Mouse (Mus musculus): Measurements from ENCODE around the gene Anln. TPM values are rescaled to one million over a fixed set of nuclear protein-coding genes. Genes with fewer than 3 reads are reported as not detected.

Gene Anln
- total RNA-seq, 4 experiments from 2014 or later: 0.97 to 2.0 (median 1.7) TPM

GRCm38 (mm10) chr9:22402976-22403375 lies 14.0 kb upstream of the Anln start:
- DNase-seq (ENCODE audit: low spot score in 2 of 2): no peak

- DNase-seq (ENCODE audit: low spot score in 2 of 2): no peak
Observed at GRCm38 (mm10) chr9:22402001-22402400, 13.0 kb upstream of the Anln start.

GRCm38 (mm10) chr9:22399021-22399420 lies 10.0 kb upstream of the Anln start:
- DNase-seq (ENCODE audit: low spot score in 2 of 2): no peak

- no peak for DNase-seq (ENCODE audit: low spot score in 2 of 2)
Observed at GRCm38 (mm10) chr9:22394725-22395124, 5.7 kb upstream of the Anln start.

- no peak for DNase-seq (ENCODE audit: low spot score in 2 of 2)
Observed at GRCm38 (mm10) chr9:22390390-22390789, 1.4 kb upstream of the Anln start.

GRCm38 (mm10) chr9:22389736-22390245 lies 803 bp upstream of the Anln start:
- DNase-seq (ENCODE audit: low spot score in 2 of 2): no peak

- no peak for DNase-seq (ENCODE audit: low spot score in 2 of 2)
Observed at GRCm38 (mm10) chr9:22388401-22388980, 497 bp downstream of the Anln start.

GRCm38 (mm10) chr9:22387901-22388300 lies 1.1 kb downstream of the Anln start:
- no peak for DNase-seq (ENCODE audit: low spot score in 2 of 2)

GRCm38 (mm10) chr9:22385890-22386289 lies 3.1 kb downstream of the Anln start:
- DNase-seq (ENCODE audit: low spot score in 2 of 2): no peak

- no peak for DNase-seq (ENCODE audit: low spot score in 2 of 2)
Observed at GRCm38 (mm10) chr9:22376086-22376485, 12.9 kb downstream of the Anln start.

- DNase-seq (ENCODE audit: low spot score in 2 of 2): no peak
Observed at GRCm38 (mm10) chr9:22372760-22373159, 16.2 kb downstream of the Anln start.

GRCm38 (mm10) chr9:22368030-22368429 lies 21.0 kb downstream of the Anln start:
- no peak for DNase-seq (ENCODE audit: low spot score in 2 of 2)

GRCm38 (mm10) chr9:22366621-22367020 lies 22.4 kb downstream of the Anln start:
- DNase-seq (ENCODE audit: low spot score in 2 of 2): no peak

- DNase-seq (ENCODE audit: low spot score in 2 of 2): no peak
Observed at GRCm38 (mm10) chr9:22366221-22366620, 22.8 kb downstream of the Anln start.

GRCm38 (mm10) chr9:22360916-22361315 lies 28.1 kb downstream of the Anln start:
- DNase-seq (ENCODE audit: low spot score in 2 of 2): no peak

- no peak for DNase-seq (ENCODE audit: low spot score in 2 of 2)
Observed at GRCm38 (mm10) chr9:22355919-22356318, 33.1 kb downstream of the Anln start.

GRCm38 (mm10) chr9:22353901-22354300 lies 35.1 kb downstream of the Anln start:
- no peak for DNase-seq (ENCODE audit: low spot score in 2 of 2)

GRCm38 (mm10) chr9:22353465-22353864 lies 35.5 kb downstream of the Anln start:
- DNase-seq (ENCODE audit: low spot score in 2 of 2): no peak

GRCm38 (mm10) chr9:22340331-22340730 lies 48.7 kb downstream of the Anln start:
- DNase-seq (ENCODE audit: low spot score in 2 of 2): no peak

GRCm38 (mm10) chr9:22337217-22337616 lies 51.8 kb downstream of the Anln start:
- DNase-seq (ENCODE audit: low spot score in 2 of 2): no peak

- peak; percentile 54 to 75 for DNase-seq (ENCODE audit: low spot score in 2 of 2)
Observed at GRCm38 (mm10) chr9:22327475-22328387, 61.3 kb downstream of the Anln start.

- DNase-seq (ENCODE audit: low spot score in 2 of 2): no peak
Observed at GRCm38 (mm10) chr9:22327099-22327474, 61.9 kb downstream of the Anln start.

GRCm38 (mm10) chr9:22324579-22324978 lies 64.4 kb downstream of the Anln start:
- no peak for DNase-seq (ENCODE audit: low spot score in 2 of 2)

Data from gastrocnemius, adult 8-10 months (tissue).